Mouse (Mus musculus) kidney, adult 2 months (tissue): Measurements from ENCODE around the gene Adgre4.

Source experiments
- CTCF ChIP-seq: fragments of 200-500 bp; conservative IDR thresholded peaks from 2 replicates; pipeline ENCODE4 v1.5.1; 2011; ENCODE audit warnings: low read depth, mild to moderate bottlenecking, control low read depth, low read length, moderate library complexity, mixed read lengths; ENCODE audit not compliant: insufficient read depth, insufficient read length
- POLR2A ChIP-seq: fragments of 200-500 bp; IDR thresholded peaks from one replicate; pipeline ENCODE4 v1.6.1; 2011; ENCODE audit warnings: low read depth, low read length, control low read depth

- TF ChIP-seq CTCF: no peak
- TF ChIP-seq POLR2A: no peak
Observed at GRCm38 (mm10) chr17:55702865-55703264, 46.9 kb upstream of the Adgre4 start.
